Mouse (Mus musculus) forelimb bud, embryonic 11.5 days (tissue): Measurements from ENCODE around the gene Ndufb2.

ENCODE experiments used
- DNase-seq: peaks from one replicate; pipeline ENCODE4 v3.0.0-alpha.2; 2012; ENCODE audit warnings: low read depth, low spot score

The Ndufb2 gene

GRCm38 (mm10) chr6:39592401-39593214, at the start of gene Ndufb2:
TSS of gene Ndufb2 (plus strand) at chr6:39592574.
- peak; percentile 94 for DNase-seq

GRCm38 (mm10) chr6:39542631-39543597, 49.5 kb upstream of the Ndufb2 start:
- DNase-seq: peak; percentile 85

- no peak for DNase-seq
Measured at GRCm38 (mm10) chr6:39543769-39544420, 48.5 kb upstream of the Ndufb2 start.

GRCm38 (mm10) chr6:39545474-39545873, 46.9 kb upstream of the Ndufb2 start:
- no peak for DNase-seq

- no peak for DNase-seq
Measured at GRCm38 (mm10) chr6:39548030-39548429, 44.3 kb upstream of the Ndufb2 start.

GRCm38 (mm10) chr6:39551981-39552636, 40.3 kb upstream of the Ndufb2 start:
- no peak for DNase-seq

GRCm38 (mm10) chr6:39554888-39555647, 37.3 kb upstream of the Ndufb2 start:
- DNase-seq: no peak

- no peak for DNase-seq
Measured at GRCm38 (mm10) chr6:39555648-39555945, 36.8 kb upstream of the Ndufb2 start.

- peak; percentile 42 for DNase-seq
Measured at GRCm38 (mm10) chr6:39556900-39557659, 35.3 kb upstream of the Ndufb2 start.

GRCm38 (mm10) chr6:39557723-39558261, 34.6 kb upstream of the Ndufb2 start, which contains the start of gene Dennd2a:
TSS of gene Dennd2a (minus strand) at chr6:39557867.
- peak; percentile 85 for DNase-seq

GRCm38 (mm10) chr6:39559276-39559939, 33.0 kb upstream of the Ndufb2 start:
- no peak for DNase-seq

GRCm38 (mm10) chr6:39562166-39563015, 30.0 kb upstream of the Ndufb2 start:
- DNase-seq: peak; percentile 89

- DNase-seq: peak; percentile 64
Measured at GRCm38 (mm10) chr6:39567528-39567927, 24.8 kb upstream of the Ndufb2 start.

GRCm38 (mm10) chr6:39570426-39570825, 21.9 kb upstream of the Ndufb2 start:
- no peak for DNase-seq

GRCm38 (mm10) chr6:39573791-39574554, 18.4 kb upstream of the Ndufb2 start, which contains the start of gene Adck2:
TSS of gene Adck2 (plus strand) at chr6:39573873.
- DNase-seq: peak; percentile 73

- DNase-seq: no peak
Measured at GRCm38 (mm10) chr6:39574555-39574869, 17.9 kb upstream of the Ndufb2 start.

GRCm38 (mm10) chr6:39574951-39575350, 17.4 kb upstream of the Ndufb2 start:
- DNase-seq: no peak
